Mouse (Mus musculus): Measurements from ENCODE around the gene Nop2. TPM values are rescaled to one million over a fixed set of nuclear protein-coding genes. Genes with fewer than 3 reads are reported as not detected.

The Nop2 gene
- polyA plus RNA-seq, 1 experiment from 2014 or later = 22.6 TPM

GRCm38 (mm10) chr6:125128724-125129123 is 3.0 kb upstream of the Nop2 start:
- no peak for TF ChIP-seq CTCF (IDR thresholded peaks at IDR 0.05; ENCODE audit: low read depth)
- peaks cover 55% of the 10 kb centered on the region for H3K36me3 ChIP-seq (ENCODE audit: control insufficient read depth, insufficient read depth)

GRCm38 (mm10) chr6:125129710-125130402 is 1.9 kb upstream of the Nop2 start:
- Histone ChIP-seq H3K4me1 (replicated peaks; ENCODE audit: control insufficient read depth, insufficient read depth, low read length) (no peaks in the 10 kb centered on the region), H3K27me3 (replicated peaks; ENCODE audit: control insufficient read depth, insufficient read depth, low read length) (no peaks in the 10 kb centered on the region), H3K4me2 (replicated peaks; ENCODE audit: low read depth) (no peak overlapping the region), H3K4me3 (ENCODE audit: low read depth, low read length) (no peak overlapping the region), H3K9ac (ENCODE audit: low read depth, low read length) (no peak overlapping the region), H3K27ac (ENCODE audit: low read depth, low read length) (no peak overlapping the region), H3K36me3 (ENCODE audit: control insufficient read depth, insufficient read depth) (peaks cover 55% of the 10 kb centered on the region), H3K9me3 (ENCODE audit: control insufficient read depth) (no peaks in the 10 kb centered on the region)
- no peak for ATAC-seq
- TF ChIP-seq CTCF (IDR thresholded peaks at IDR 0.05; ENCODE audit: low read depth) = no peak
- 92% methylated on average over 20 of the region's 20 CpGs for WGBS

More at GRCm38 (mm10) chr6:125128724-125129123, 3.0 kb upstream of the Nop2 start:
- Histone ChIP-seq H3K27ac (ENCODE audit: low read depth, low read length) (no peak overlapping the region), H3K4me1 (replicated peaks; ENCODE audit: control insufficient read depth, insufficient read depth, low read length) (no peaks in the 10 kb centered on the region), H3K9me3 (ENCODE audit: control insufficient read depth) (no peaks in the 10 kb centered on the region), H3K27me3 (replicated peaks; ENCODE audit: control insufficient read depth, insufficient read depth, low read length) (no peaks in the 10 kb centered on the region), H3K9ac (ENCODE audit: low read depth, low read length) (no peak overlapping the region), H3K4me2 (replicated peaks; ENCODE audit: low read depth) (no peak overlapping the region), H3K4me3 (ENCODE audit: low read depth, low read length) (no peak overlapping the region)
- ATAC-seq = no peak
- 87% methylated on average over 12 of the region's 12 CpGs for WGBS

- H3K4me2 ChIP-seq (replicated peaks; ENCODE audit: low read depth) = peak overlapping the region; percentile 95
- H3K4me1 ChIP-seq (replicated peaks; ENCODE audit: control insufficient read depth, insufficient read depth, low read length) = no peaks in the 10 kb centered on the region
- H3K9ac ChIP-seq (ENCODE audit: low read depth, low read length) = peak overlapping the region; percentile 80
- TF ChIP-seq CTCF (IDR thresholded peaks at IDR 0.05; ENCODE audit: low read depth) = no peak
- no peaks in the 10 kb centered on the region for H3K27me3 ChIP-seq (replicated peaks; ENCODE audit: control insufficient read depth, insufficient read depth, low read length)
- H3K36me3 ChIP-seq (ENCODE audit: control insufficient read depth, insufficient read depth) = peaks cover 61% of the 10 kb centered on the region
- H3K4me3 ChIP-seq (ENCODE audit: low read depth, low read length) = peak overlapping the region; percentile 83
- no peak overlapping the region for H3K27ac ChIP-seq (ENCODE audit: low read depth, low read length)
- WGBS = 4% methylated on average over 11 of the region's 11 CpGs
- H3K9me3 ChIP-seq (ENCODE audit: control insufficient read depth) = no peaks in the 10 kb centered on the region
- no peak for ATAC-seq
Observed at GRCm38 (mm10) chr6:125132470-125132869, 761 bp downstream of the Nop2 start.

GRCm38 (mm10) chr6:125137002-125137671 is 5.4 kb downstream of the Nop2 start:
- no peak overlapping the region for H3K9ac ChIP-seq (ENCODE audit: low read depth, low read length)
- no peaks in the 10 kb centered on the region for H3K27me3 ChIP-seq (replicated peaks; ENCODE audit: control insufficient read depth, insufficient read depth, low read length)
- no peaks in the 10 kb centered on the region for H3K4me1 ChIP-seq (replicated peaks; ENCODE audit: control insufficient read depth, insufficient read depth, low read length)
- H3K27ac ChIP-seq (ENCODE audit: low read depth, low read length) = no peak overlapping the region
- peaks cover 85% of the 10 kb centered on the region for H3K36me3 ChIP-seq (ENCODE audit: control insufficient read depth, insufficient read depth)
- ATAC-seq = no peak
- peak; percentile 74 for TF ChIP-seq CTCF (IDR thresholded peaks at IDR 0.05; ENCODE audit: low read depth)
- WGBS = 84% methylated on average over 19 of the region's 19 CpGs
- H3K9me3 ChIP-seq (ENCODE audit: control insufficient read depth) = no peaks in the 10 kb centered on the region
- no peak overlapping the region for H3K4me2 ChIP-seq (replicated peaks; ENCODE audit: low read depth)
- H3K4me3 ChIP-seq (ENCODE audit: low read depth, low read length) = no peak overlapping the region

GRCm38 (mm10) chr6:125139747-125140146 is 8.0 kb downstream of the Nop2 start:
- H3K4me1 ChIP-seq (replicated peaks; ENCODE audit: control insufficient read depth, insufficient read depth, low read length) = no peaks in the 10 kb centered on the region
- no peak for ATAC-seq
- no peak overlapping the region for H3K4me2 ChIP-seq (replicated peaks; ENCODE audit: low read depth)
- H3K9ac ChIP-seq (ENCODE audit: low read depth, low read length) = no peak overlapping the region
- H3K4me3 ChIP-seq (ENCODE audit: low read depth, low read length) = no peak overlapping the region
- no peak for TF ChIP-seq CTCF (IDR thresholded peaks at IDR 0.05; ENCODE audit: low read depth)
- WGBS = 90% methylated on average over 7 of the region's 7 CpGs
- H3K9me3 ChIP-seq (ENCODE audit: control insufficient read depth) = no peaks in the 10 kb centered on the region
- H3K27me3 ChIP-seq (replicated peaks; ENCODE audit: control insufficient read depth, insufficient read depth, low read length) = no peaks in the 10 kb centered on the region
- peaks cover 75% of the 10 kb centered on the region for H3K36me3 ChIP-seq (ENCODE audit: control insufficient read depth, insufficient read depth)
- no peak overlapping the region for H3K27ac ChIP-seq (ENCODE audit: low read depth, low read length)

GRCm38 (mm10) chr6:125142436-125142835 is 10.7 kb downstream of the Nop2 start:
- H3K4me1 ChIP-seq (replicated peaks; ENCODE audit: control insufficient read depth, insufficient read depth, low read length) = no peaks in the 10 kb centered on the region
- 86% methylated on average over 8 of the region's 8 CpGs for WGBS
- H3K9ac ChIP-seq (ENCODE audit: low read depth, low read length) = no peak overlapping the region
- no peak overlapping the region for H3K27ac ChIP-seq (ENCODE audit: low read depth, low read length)
- no peak overlapping the region for H3K4me2 ChIP-seq (replicated peaks; ENCODE audit: low read depth)
- ATAC-seq = no peak
- H3K9me3 ChIP-seq (ENCODE audit: control insufficient read depth) = no peaks in the 10 kb centered on the region
- TF ChIP-seq CTCF (IDR thresholded peaks at IDR 0.05; ENCODE audit: low read depth) = no peak
- H3K4me3 ChIP-seq (ENCODE audit: low read depth, low read length) = no peak overlapping the region
- H3K36me3 ChIP-seq (ENCODE audit: control insufficient read depth, insufficient read depth) = peaks cover 52% of the 10 kb centered on the region
- H3K27me3 ChIP-seq (replicated peaks; ENCODE audit: control insufficient read depth, insufficient read depth, low read length) = no peaks in the 10 kb centered on the region
